Mouse (Mus musculus): ENCODE measurements at regions not wholly inside any gene's neighbourhood (a gene's known extent, or its start where the extent isn't known, plus 50 kb on each side); places are given as distances from the start of the nearest gene placed in this dataset.

GRCm38 (mm10) chrX:11748278-11748677, 411.9 kb downstream of the Bcor start:
- TF ChIP-seq CTCF (conservative IDR thresholded peaks at IDR 0.05; ENCODE audit: insufficient read depth, insufficient read length, low read depth, low read length): no peak
- TF ChIP-seq POLR2A (IDR thresholded peaks at IDR 0.05; ENCODE audit: low read depth, low read length): no peak
